Mouse (Mus musculus) liver, embryonic 18 days (tissue): Measurements from ENCODE around the gene Tmem170b. TPM values are rescaled to one million over a fixed set of nuclear protein-coding genes. Genes with fewer than 3 reads are reported as not detected.

Experiments
- polyA plus RNA-seq: library from polyadenylated mRNA; depleted of rRNA; stranded (reverse); fragments of >200 nt; gene quantifications from 2 replicates; pipeline ENCODE4 v1.2.3, GENCODE M21; 2012; rRNA removed

Tmem170b gene
- 2.7 and 2.9 TPM in 2 replicates for polyA plus RNA-seq

GRCm38 (mm10) chr13:41605099-41606010, at the start of gene Tmem170b:
Gene Tmem170b (plus strand): TSS chr13:41605907.

Other genes starting within 250 kb of the Tmem170b start
- 8.3 and 10.4 TPM in 2 replicates for gene Nedd9, start 118.5 kb upstream of the Tmem170b start, polyA plus RNA-seq
- gene Adtrp, start 241.8 kb downstream of the Tmem170b start, polyA plus RNA-seq: 47.3 and 56.8 TPM in 2 replicates